Mouse (Mus musculus) ES-Bruce4 (cell line): ENCODE measurements around the gene Dr1.

Experiments
- CTCF ChIP-seq: IDR thresholded peaks from one replicate; pipeline ENCODE4 v1.8.1; 2011; ENCODE audit warnings: low read depth, low read length
- EP300 ChIP-seq: IDR thresholded peaks from 2 replicates; pipeline ENCODE4 v1.6.1; 2011; ENCODE audit warnings: low read depth, low read length; ENCODE audit not compliant: insufficient read depth
- POLR2A ChIP-seq: IDR thresholded peaks from one replicate; pipeline ENCODE4 v1.8.1; 2011; ENCODE audit warnings: low read length; ENCODE audit not compliant: insufficient read depth

GRCm38 (mm10) chr5:108268127-108269062 lies at the start of gene Dr1:
- TF ChIP-seq POLR2A: peak; percentile 83
- no peak for TF ChIP-seq CTCF
- no peak for TF ChIP-seq EP300
